Mouse (Mus musculus): ENCODE measurements around the gene Gstp3.
A peak's percentile ranks its signal among the peaks of the same experiment; 100 is the strongest.

The Gstp3 gene

DNA sequence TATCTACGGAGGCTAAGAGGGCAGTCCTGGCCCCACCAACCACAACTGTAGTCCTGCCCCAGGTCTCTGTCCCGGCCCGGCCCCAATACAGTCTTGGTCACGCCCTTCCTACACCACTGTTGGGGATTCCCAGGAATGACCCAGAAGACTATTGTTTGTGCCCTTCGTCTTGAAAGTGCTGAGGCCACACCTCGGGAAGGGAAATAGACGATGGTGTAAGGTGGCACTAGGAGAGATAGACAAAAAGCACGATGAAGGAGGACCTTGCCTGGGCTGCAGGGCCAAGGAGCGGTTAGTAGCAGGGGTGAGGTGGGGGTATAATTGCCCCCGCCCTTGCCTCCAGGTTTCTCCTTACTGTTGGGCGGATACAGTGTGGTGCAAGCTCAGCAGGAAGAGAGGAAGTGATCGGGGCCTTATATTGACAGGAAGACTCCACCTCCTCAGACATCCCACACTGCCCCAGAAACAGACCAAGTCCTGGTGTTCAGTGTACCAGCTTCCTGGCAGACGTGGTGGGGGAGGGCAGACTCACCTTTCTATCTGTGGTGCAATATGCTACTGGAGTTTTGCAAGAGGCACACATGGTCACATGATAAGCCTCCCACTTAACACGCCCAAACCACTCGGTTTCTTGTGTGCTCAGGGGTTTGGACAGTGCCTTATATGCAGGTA lies at the start of gene Gstp3:
Gene Gstp3, minus strand, starts transcription at position 501 of the 672 bp plus-strand sequence.
- DNase-seq (ENCODE audit: low read depth): no peak

DNA sequence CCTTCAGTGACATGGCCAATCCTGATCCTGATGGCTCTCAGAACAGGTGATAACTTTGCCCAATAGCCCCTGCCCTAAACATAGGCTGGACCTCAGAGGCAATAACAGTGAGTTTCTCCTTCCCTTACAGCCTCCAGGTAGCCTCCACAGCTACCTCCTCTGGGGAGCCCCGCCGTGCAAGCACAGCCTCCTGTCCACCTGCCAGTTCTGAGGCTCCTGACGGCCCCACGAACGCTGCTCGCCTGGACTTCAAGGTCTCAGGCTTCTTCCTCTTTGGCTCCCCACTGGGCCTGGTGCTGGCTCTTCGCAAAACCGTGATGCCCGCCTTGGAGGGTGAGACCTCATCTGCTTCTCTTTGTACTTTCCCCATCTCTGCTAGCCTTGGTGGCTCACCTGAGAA lies 49.2 kb upstream of the Gstp3 start:
- DNase-seq (ENCODE audit: low read depth): no peak

DNA sequence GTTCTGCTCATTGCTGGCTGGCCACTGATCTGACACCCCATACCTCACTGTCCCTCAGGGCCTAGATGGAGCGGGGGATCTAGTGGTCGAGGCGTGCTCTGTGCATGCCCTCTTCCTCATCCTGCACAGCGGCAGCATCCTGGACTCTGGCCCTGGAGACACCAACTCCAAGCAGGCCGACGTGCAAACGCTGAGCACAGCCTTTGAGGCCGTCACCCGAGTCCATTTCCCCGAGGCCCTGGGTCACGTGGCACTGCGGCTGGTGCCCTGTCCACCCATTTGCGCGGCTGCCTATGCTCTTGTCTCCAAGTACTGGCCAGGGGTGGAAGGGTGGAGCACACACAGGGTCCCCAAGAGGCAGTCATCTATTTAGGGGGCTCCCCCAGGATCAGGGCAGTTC lies 47.3 kb upstream of the Gstp3 start:
- no peak for DNase-seq (ENCODE audit: low read depth)

DNA sequence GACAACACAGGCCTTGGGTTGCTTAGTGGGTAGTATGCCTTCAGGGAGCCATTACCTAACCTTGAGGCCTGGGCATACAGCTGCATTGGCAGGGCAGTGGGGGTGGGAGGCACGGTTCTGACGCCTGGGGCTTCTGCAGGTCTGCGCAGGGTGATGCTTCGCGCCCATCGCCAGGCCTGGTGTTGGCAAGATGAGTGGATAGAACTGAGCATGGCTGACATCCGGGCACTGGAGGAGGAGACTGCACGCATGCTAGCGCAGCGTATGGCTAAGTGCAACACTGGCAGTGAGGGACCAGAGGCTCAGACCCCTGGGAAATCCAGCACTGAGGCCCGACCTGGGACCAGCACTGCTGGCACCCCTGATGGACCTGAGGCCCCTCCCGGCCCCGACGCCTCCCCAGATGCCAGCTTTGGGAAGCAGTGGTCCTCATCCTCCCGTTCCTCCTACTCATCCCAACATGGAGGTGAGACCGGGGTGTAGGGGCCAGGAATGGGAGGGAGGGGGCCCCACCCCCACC lies 45.4 kb upstream of the Gstp3 start:
- no peak for DNase-seq (ENCODE audit: low read depth)

DNA sequence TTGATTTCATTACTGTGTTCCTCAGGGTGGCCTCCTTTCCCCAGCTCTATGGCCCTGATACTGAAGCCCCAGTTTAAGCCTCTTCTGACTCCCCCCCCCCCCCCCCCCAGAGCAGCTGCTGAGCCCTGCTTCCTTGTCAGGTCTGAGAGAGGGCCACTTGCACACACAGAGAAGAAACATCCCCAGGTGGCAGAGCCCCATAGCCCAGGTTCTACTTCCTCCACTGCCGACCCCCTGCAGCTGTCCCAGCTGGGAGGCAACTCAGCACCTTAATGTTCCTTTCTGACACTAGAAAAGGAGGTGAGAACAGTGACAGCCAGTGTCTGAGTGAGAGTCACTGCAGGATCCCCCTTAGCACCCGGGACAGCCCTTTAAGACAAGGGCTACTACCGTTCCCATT lies 44.4 kb upstream of the Gstp3 start:
- DNase-seq (ENCODE audit: low read depth): no peak

DNA sequence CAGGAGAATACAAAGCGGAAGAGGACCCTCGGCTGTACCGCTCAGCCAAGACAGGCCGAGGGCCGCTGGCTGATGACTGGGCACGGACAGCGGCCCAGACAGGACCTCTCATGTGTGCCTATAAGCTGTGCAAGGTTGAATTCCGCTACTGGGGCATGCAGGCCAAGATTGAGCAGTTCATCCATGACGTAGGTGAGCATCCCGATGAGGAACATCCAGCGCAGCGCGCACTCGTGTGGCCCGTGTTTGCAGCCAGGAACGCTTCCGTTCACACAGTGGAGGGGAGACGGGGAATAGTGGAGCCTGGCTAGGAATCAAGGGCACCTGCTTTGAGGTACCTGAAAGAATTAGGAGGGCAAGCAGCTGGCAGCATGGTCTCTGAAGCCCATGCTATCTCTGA lies 43.9 kb upstream of the Gstp3 start:
- no peak for DNase-seq (ENCODE audit: low read depth)

DNA sequence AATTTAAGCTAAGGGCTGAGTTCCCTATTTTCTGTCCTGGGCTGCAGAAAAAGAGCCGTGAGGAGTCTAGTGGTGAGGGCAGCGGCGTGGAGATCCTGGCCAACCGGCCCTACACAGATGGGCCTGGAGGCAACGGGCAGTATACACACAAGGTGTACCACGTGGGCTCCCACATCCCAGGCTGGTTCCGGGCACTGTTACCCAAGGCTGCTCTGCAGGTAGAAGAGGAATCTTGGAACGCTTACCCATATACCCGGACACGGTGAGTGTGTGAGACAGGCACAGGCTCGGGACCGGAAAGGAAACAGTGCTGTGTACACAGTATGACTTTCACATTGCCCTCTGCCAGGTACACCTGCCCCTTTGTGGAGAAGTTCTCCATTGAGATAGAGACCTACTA lies 43.3 kb upstream of the Gstp3 start:
- DNase-seq (ENCODE audit: low read depth): no peak

DNA sequence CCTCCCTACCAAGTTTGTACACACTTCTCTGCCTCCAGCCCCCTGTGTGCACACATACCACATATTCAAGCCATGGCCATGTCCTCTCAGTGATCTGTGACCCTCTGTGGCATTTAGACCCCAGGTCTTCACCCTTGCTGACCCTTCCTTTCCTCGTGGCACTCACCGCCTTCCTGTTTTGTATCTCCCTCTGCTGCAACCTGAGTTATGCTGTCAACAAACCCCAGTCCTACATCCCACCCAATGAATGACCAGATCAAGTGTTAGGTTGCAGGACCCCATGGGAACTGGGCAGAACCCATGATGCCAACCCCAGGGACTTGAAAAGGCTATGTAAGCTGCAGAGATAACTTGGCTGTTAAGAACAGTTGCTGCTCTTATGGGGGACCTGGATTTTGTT lies 42.7 kb upstream of the Gstp3 start:
- no peak for DNase-seq (ENCODE audit: low read depth)

DNA sequence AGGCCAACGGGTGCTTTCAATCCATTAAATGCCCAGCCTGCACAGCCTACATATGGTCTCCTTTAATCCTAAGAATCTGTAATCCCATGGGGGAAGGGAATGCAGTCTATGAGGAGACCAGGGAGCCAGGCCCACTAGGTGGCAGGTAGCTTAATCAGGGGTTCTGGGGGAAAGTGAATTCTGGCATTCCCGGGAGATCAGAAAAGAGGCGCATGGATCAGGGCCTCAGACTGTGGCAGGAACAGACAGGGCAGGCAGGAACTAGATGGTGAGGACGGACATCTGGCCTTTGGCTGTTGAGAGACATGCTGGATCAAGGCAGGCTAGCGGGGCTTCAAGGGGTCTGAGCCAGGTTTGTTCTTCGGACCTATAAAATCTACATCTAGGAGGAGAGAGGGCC lies 42.1 kb upstream of the Gstp3 start:
- DNase-seq (ENCODE audit: low read depth): no peak

DNA sequence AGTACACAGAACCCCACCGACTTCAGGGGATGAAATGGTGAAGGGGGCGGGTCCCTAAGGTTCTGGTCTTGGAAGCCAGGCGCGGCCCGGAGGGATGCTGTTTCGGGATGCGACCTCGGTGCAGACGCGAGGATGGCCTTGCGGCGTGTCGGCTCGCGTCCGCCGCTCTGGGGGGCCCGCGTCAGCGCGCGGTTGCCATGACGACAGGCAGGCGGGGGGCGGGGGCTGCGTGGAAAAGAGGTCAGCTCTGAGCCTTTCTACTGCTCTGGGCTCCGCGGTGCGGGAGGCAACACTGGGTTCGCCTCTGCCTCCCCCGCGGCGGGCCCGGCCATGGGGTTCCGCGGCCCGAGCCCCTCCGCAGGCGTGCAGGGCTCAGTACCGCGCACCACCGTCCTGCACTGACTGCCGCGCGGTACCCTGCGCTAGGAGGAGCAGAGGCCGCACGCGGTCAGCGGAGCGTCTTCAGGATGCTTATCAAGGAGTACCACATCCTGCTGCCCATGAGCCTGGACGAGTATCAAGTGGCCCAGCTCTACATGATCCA lies 41.4 kb upstream of the Gstp3 start:
- DNase-seq (ENCODE audit: low read depth): no peak

DNA sequence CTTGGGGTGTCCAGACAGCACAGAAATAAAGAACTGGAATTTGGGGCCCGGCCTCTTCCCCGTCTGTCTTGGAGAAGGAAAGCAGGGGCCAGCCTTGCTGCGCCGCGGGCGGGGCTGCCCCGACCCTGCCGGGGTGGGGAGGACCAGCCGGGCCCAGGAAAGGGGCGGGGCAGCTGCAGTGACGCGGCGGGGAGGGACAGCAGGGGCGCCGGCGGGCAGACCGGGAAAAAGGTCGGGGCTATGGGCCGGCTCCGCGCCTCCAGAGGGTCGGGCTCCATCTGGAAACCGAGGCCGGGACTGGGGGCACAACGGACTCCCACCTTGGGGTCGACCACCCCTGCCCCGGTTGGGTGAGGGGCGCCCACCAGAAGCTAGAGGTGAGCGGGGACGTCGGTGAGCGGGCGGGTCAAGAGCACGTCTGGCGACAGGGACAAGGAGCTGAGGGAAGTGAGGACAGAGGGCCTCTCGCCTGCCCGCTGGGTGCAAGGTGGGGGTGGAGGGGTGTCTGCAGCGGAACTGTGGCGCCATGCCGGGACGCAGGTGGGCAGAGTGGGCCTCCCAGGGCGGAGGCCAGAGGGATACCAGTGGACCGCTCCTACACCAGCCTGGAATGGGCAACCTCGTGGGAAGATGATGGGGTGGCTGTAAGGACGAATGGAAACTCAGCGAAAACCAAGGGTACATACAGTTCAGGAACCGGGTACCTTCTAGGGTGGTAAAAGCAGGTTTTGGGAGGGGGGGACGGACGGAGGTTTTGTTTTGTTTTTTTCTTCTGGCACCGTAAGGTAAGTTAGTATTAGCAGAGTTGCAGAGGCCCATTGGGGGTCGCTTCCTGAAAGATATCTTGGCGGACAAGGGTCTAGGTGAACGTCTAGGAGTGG lies 40.7 kb upstream of the Gstp3 start, which contains the start of gene Pitpnm1:
Gene Pitpnm1, plus strand, starts transcription at position 162 of the 881 bp plus-strand sequence.
- no peak for DNase-seq (ENCODE audit: low read depth)

DNA sequence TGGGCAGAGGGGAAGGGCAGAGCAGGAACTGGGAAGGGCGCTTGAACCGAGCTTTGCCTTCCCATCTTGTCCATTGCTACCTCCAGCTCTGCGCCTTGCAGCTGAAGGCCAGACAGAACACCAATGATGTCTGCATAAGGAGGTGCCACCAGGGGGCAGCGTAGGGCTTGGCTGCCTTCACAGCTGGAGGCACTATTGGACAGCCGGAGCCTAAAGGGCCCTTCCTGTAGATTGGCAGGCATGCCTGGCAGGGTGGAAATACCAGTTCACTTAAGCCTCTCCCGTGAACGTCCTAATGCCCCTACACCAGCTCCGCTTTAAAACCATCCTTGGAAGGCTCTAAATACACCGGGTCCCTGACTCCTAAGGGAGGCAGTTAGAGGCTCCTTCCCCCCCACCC lies 39.7 kb upstream of the Gstp3 start:
- peak; percentile 94 for DNase-seq (ENCODE audit: low read depth)

DNA sequence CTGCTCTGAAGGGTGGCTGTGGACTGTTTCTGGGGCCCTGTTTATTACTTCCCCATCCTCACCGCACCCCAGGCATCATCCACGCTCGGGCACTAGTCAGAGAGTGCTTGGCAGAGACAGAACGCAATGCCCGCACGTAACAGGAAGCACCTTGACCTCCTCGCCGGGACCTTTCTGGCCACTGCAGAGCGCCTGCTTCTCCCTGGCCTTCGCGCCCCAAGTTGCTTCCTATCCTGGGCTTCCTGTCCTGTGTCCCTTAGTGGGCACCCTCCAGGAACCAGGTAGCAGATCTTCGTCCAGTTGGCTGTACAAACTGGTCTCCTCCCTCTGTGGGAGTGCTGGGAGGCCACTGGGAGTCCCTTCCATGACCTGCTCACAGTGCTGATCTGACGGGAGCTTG lies 39.1 kb upstream of the Gstp3 start:
- DNase-seq (ENCODE audit: low read depth): no peak

DNA sequence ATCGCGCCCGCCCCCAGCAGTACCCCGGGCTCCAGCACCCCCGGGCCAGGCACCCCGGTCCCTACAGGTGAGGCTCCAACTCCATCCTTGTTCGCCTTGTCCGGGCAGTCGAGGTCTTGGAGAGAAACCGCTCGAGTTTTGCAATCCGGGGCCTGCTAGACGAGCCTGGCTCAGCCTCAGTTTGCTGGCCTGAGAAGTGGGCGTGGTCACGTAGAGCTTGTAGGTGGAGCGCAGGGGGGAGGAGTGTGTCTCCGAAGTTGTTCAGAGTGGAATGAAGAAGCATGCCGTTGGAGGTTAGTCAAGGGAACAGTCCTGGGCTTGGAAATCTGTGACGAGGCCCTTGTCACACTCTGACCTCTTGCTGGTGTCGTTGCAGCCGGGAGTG lies 38.1 kb upstream of the Gstp3 start:
- no peak for DNase-seq (ENCODE audit: low read depth)

DNA sequence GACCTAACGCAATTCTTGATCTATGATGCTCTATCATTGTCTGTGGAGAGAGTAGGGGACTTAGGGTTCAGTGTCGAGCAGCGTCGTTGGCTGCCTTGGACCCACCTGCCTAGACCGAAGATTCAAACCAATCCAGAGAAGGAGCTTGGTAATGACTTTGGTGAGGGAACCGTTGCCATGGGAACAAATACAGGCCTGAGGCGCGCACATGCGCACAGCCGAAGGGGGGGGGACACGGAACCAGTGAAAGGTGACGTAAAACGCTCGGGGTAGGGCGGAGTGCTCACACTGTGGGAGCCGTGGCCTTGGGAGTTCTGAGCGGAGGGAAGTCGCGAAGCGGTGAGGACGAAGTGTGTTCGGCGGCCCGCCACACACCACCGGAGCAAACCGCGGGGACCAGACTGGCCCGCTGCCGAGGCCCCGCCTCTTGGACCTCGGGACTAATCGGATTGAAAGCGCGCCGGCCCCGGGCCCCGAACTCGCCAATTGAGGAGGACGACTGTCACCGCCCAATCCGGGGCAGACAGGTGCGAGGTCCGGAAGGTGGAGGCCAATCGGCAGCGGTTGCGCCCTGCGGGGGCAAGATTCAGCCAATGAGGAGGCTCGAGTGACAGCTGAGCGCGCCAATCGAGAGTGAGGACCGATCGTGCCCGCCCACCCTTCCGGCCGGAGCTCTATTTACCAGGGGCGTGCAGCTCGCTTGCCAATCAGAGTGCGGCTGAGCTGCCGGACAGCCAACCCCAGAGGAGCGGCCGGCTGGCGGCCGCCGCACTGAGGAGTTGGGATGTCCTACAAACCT lies 37.5 kb upstream of the Gstp3 start, which contains the start of gene Cdk2ap2:
Gene Cdk2ap2, plus strand, starts transcription at position 541 of the 799 bp plus-strand sequence.
- peak; percentile 94 for DNase-seq (ENCODE audit: low read depth)

DNA sequence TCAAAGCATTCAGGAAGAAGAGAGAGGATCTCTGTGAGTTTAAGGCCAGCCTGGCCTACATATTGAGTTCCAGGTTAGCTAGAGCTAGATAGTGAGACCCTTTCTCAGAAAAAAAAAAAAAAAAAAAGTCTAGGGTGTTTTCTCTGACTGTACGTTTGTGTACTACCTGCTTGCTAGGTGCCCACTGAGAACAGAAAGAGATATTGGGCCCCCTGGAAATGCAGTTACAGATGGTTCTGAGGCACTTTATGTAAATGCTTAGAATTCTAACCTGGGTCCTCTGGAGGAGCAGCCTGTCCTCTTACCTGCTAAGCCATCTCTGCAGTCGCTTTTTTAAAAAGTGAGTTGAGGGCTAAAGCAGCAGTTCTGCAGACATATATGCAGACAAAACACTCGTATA lies 36.4 kb upstream of the Gstp3 start:
- DNase-seq (ENCODE audit: low read depth): no peak

DNA sequence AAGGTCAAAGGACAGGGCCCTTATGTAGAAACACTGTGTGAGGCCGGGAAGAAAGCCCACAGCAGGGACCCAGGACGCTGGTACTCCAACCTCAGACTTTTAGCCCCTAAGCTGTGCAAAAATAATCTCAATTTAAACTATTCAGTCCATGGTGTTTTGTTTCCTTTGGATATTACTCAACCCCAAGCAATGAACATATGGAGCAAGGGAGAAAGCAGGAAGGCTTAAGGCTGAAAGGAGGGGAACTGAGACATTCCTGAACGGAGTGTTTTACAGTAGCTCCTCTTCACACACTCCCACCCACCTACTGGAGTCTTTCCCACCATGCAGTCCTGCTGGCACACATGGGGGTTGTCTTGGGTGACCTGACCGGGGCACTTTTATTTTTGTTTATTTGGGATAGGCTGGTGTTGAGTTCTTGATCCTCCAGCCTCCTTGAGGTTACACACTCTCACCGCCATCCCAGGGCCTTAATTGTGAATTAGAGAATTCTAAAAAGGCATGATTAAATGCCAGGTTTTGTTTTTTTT lies 35.5 kb upstream of the Gstp3 start:
- DNase-seq (ENCODE audit: low read depth): no peak

DNA sequence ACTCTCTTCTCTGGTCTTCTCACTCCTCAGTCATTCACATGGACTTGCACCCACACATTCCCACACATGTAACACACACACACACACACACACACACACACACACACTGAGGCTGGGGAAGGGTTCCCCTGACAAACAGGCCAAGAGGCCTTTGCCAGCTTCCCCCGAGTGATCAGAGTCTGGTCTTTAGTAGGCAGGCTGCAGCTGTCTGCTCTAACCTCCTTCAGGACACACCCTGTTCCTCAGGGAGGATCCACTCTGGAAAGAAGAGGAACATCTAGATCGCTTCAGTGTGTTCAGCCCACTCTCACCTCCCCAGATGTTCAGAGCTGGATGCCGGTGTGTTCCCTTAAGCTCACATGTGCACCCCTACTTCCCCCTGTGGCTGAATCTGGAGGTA lies 35.0 kb upstream of the Gstp3 start:
- no peak for DNase-seq (ENCODE audit: low read depth)

DNA sequence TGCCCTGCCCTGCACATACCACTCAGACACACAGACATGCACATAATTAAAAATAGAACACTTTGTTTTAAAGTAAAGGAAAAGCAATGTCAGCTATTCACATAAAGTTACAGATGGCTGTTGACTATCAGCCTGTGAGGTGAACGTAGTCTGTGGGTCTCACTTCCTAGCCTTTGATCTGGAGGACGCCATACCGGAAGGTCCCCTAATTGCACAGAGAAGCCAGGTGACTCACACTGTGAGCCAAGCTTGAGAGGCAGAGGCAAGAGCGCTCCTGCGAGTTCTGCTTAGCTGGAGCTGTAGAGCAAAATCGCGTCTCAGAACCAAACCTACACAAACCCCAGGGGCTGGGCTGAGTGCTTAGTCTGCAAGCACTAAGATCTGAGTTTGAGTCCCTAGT lies 34.4 kb upstream of the Gstp3 start:
- no peak for DNase-seq (ENCODE audit: low read depth)

DNA sequence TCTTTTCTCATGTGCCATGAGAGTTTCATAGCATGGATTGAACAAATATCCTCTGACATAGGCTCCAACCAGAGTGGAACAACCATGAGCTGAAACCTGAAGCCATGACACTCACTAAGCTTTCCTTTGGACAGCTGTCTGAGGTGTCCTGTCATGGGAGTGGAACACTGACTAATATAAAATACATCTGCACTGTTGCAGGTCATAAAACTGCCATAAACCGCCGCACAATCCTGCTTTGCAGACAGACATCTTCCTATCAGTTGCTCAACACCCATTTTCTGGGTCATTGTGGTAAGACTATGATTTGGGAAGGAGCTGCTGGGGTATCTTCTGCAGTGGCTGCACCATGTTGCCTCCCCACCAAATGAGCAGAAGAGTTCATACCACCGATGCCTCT lies 33.4 kb upstream of the Gstp3 start:
- no peak for DNase-seq (ENCODE audit: low read depth)

DNA sequence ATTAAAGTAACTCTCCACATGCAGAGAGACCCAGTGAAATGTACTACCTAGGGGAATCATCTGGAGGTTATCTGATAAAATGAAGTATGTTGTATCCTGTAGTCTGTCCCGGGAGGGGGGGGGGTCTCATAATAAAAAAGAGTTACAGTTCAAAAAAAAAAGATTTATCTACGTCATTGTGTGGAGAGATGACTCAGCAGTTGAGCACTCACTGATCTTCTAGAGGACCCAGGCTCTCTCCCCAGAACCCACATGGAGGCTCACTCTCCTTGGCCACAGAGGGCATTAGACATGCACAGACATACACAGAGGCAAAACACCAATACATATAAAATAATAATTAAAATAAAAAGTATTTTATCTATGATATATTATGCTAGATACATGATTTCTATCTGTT lies 32.0 kb upstream of the Gstp3 start:
- DNase-seq (ENCODE audit: low read depth): no peak

DNA sequence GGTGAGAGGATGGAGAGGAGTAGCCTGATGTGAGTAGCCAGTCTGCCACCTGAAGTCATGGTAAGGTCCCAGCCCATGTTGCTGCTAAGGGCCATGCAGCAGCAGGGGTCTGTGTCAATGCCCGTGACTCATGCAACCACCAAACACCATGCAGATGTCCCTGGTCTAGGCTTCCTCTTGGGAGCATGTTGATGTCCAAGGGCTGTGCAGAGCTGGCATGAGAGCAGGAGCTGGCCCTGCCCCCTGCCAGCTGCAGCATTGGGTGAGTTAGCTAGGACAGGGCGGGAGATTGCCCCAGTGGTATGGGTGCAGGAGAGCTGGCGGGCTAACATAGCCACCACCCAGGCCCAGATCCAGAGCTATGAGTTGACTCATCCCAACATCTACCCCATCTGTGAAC lies 31.1 kb upstream of the Gstp3 start:
- DNase-seq (ENCODE audit: low read depth): no peak
